Mouse (Mus musculus): ENCODE measurements around the gene Rps6ka2. TPM values are rescaled to one million over a fixed set of nuclear protein-coding genes. Genes with fewer than 3 reads are reported as not detected.

Gene Rps6ka2
- total RNA-seq, 1 experiment: 16.2 TPM

GRCm38 (mm10) chr17:7168961-7169626, 821 bp upstream of the Rps6ka2 start:
- no peaks in the 10 kb centered on the region for H3K9me3 ChIP-seq (ENCODE audit: control insufficient read depth, insufficient read depth, low read depth, low read length)
- peak overlapping the region; percentile 14; the same call in 1 of the 2 replicates for H3K9ac ChIP-seq (ENCODE audit: insufficient read depth, low read depth, low read length, poor library complexity, severe bottlenecking)
- TF ChIP-seq CHD2 (IDR thresholded peaks at IDR 0.05; ENCODE audit: low read depth, low read length) (no peak), ZNF384 (IDR thresholded peaks at IDR 0.05; ENCODE audit: low read depth, low read length) (no peak), ZC3H11A (IDR thresholded peaks at IDR 0.05; ENCODE audit: borderline replicate concordance, low read depth, low read length) (no peak), HCFC1 (IDR thresholded peaks at IDR 0.05; ENCODE audit: borderline replicate concordance, insufficient read depth, low read length) (no peak), MAFK (IDR thresholded peaks at IDR 0.05; ENCODE audit: insufficient read depth, low read depth, low read length) (no peak)
- H3K27ac ChIP-seq (ENCODE audit: insufficient read depth, low read depth, low read length, poor library complexity, severe bottlenecking): no peak overlapping the region
- H3K4me3 ChIP-seq (ENCODE audit: insufficient read depth in 1 of 2, low read depth in 1 of 2, low read length in 2 of 2, poor library complexity in 1 of 2, severe bottlenecking in 1 of 2): peak overlapping the region; percentile 26 to 70
- no peaks in the 10 kb centered on the region for H3K36me3 ChIP-seq (ENCODE audit: control insufficient read depth, insufficient read depth, low read length, poor library complexity, severe bottlenecking)
- in situ Hi-C loops (cut with MboI; ENCODE audit: low sequenced_read_pairs in 2 of 2, unreplicated experiment in 2 of 2): no loop called here
- H3K4me1 ChIP-seq (ENCODE audit: control insufficient read depth in 2 of 2, insufficient read depth in 2 of 2, low read length in 2 of 2, poor library complexity in 1 of 2): peaks cover 0 to 4% of the 10 kb centered on the region in 2 experiments; a peak in 1 of 4 replicates
- no peak for DNase-seq (ENCODE audit: low read depth, low spot score)

GRCm38 (mm10) chr17:7170304-7171295, 685 bp downstream of the Rps6ka2 start:
- Histone ChIP-seq H3K36me3 (ENCODE audit: control insufficient read depth, insufficient read depth, low read length, poor library complexity, severe bottlenecking) (no peaks in the 10 kb centered on the region), H3K4me3 (ENCODE audit: insufficient read depth in 1 of 2, low read depth in 1 of 2, low read length in 2 of 2, poor library complexity in 1 of 2, severe bottlenecking in 1 of 2) (peak overlapping the region; percentile 77 to 94), H3K9ac (ENCODE audit: insufficient read depth, low read depth, low read length, poor library complexity, severe bottlenecking) (peak overlapping the region; percentile 73), H3K9me3 (ENCODE audit: control insufficient read depth, insufficient read depth, low read depth, low read length) (no peaks in the 10 kb centered on the region), H3K4me1 (ENCODE audit: control insufficient read depth in 2 of 2, insufficient read depth in 2 of 2, low read length in 2 of 2, poor library complexity in 1 of 2) (peaks cover 0 to 2% of the 10 kb centered on the region in 2 experiments; a peak in 1 of 4 replicates), H3K27ac (ENCODE audit: insufficient read depth, low read depth, low read length, poor library complexity, severe bottlenecking) (no peak overlapping the region)
- no peak for TF ChIP-seq MAFK (IDR thresholded peaks at IDR 0.05; ENCODE audit: insufficient read depth, low read depth, low read length)
- 0 out of 2 replicates have a peak, but pooled peaks have one; percentile 10 for TF ChIP-seq HCFC1 (IDR thresholded peaks at IDR 0.05; ENCODE audit: borderline replicate concordance, insufficient read depth, low read length)
- DNase-seq (ENCODE audit: low read depth, low spot score): peak; percentile 24
- in situ Hi-C loops (cut with MboI; ENCODE audit: low sequenced_read_pairs in 2 of 2, unreplicated experiment in 2 of 2): no loop called here

DNA sequence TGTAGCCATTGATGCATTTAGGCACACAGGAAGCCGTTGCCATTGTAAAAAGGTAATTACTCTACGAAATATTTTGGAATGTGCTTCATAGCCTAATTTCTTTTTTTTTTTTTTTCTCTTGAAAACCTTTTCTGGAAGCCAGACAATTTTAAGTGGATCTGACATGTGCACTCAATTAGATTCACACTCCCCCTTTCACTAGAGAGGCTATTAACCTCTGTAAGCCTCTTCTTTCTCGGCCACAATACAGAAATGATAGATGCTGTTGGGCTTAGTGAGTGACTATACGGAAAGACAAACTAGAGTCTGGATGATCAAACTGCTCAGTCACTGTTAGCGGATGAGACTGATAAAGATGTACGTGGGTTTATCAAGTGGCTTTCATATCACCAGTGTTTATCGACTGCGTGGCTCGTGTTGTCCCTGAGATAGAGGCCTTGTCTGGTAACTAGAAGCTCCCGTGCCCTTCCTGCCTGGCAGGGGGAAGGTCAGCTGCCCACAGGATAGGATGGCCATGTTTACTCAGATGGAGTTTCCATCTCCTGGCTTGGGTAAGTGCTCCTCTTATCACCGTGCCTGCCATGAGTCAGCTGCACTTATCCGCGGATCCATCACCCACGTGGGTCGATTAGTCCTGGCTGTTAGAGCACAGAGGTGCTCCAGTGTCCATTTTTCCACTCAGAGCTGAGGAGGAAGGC, 3.6 kb downstream of the Rps6ka2 start:
- Histone ChIP-seq H3K4me1 (ENCODE audit: control insufficient read depth in 2 of 2, insufficient read depth in 2 of 2, low read length in 2 of 2, poor library complexity in 1 of 2) (peaks cover 0 to 2% of the 10 kb centered on the region in 2 experiments; a peak in 1 of 4 replicates), H3K27ac (ENCODE audit: insufficient read depth, low read depth, low read length, poor library complexity, severe bottlenecking) (no peak overlapping the region), H3K9me3 (ENCODE audit: control insufficient read depth, insufficient read depth, low read depth, low read length) (no peaks in the 10 kb centered on the region), H3K36me3 (ENCODE audit: control insufficient read depth, insufficient read depth, low read length, poor library complexity, severe bottlenecking) (no peaks in the 10 kb centered on the region), H3K9ac (ENCODE audit: insufficient read depth, low read depth, low read length, poor library complexity, severe bottlenecking) (no peak overlapping the region), H3K4me3 (ENCODE audit: insufficient read depth in 1 of 2, low read depth in 1 of 2, low read length in 2 of 2, poor library complexity in 1 of 2, severe bottlenecking in 1 of 2) (no peak overlapping the region)
- in situ Hi-C loops (cut with MboI; ENCODE audit: low sequenced_read_pairs in 2 of 2, unreplicated experiment in 2 of 2): no loop called here
- no peak for DNase-seq (ENCODE audit: low read depth, low spot score)
- no peak for TF ChIP-seq MAFK (IDR thresholded peaks at IDR 0.05; ENCODE audit: insufficient read depth, low read depth, low read length)
- no peak for TF ChIP-seq ZC3H11A (IDR thresholded peaks at IDR 0.05; ENCODE audit: borderline replicate concordance, low read depth, low read length)
- no peak for TF ChIP-seq CHD2 (IDR thresholded peaks at IDR 0.05; ENCODE audit: low read depth, low read length)
- TF ChIP-seq ZNF384 (IDR thresholded peaks at IDR 0.05; ENCODE audit: low read depth, low read length): no peak
- no peak for TF ChIP-seq HCFC1 (IDR thresholded peaks at IDR 0.05; ENCODE audit: borderline replicate concordance, insufficient read depth, low read length)

- TF ChIP-seq HCFC1 (IDR thresholded peaks at IDR 0.05; ENCODE audit: borderline replicate concordance, insufficient read depth, low read length) (no peak), CHD2 (IDR thresholded peaks at IDR 0.05; ENCODE audit: low read depth, low read length) (no peak), ZC3H11A (IDR thresholded peaks at IDR 0.05; ENCODE audit: borderline replicate concordance, low read depth, low read length) (no peak), ZNF384 (IDR thresholded peaks at IDR 0.05; ENCODE audit: low read depth, low read length) (no peak), MAFK (IDR thresholded peaks at IDR 0.05; ENCODE audit: insufficient read depth, low read depth, low read length) (no peak)
- Histone ChIP-seq H3K9ac (ENCODE audit: insufficient read depth, low read depth, low read length, poor library complexity, severe bottlenecking) (no peak overlapping the region), H3K4me3 (ENCODE audit: insufficient read depth in 1 of 2, low read depth in 1 of 2, low read length in 2 of 2, poor library complexity in 1 of 2, severe bottlenecking in 1 of 2) (no peak overlapping the region), H3K4me1 (ENCODE audit: control insufficient read depth in 2 of 2, insufficient read depth in 2 of 2, low read length in 2 of 2, poor library complexity in 1 of 2) (no peaks in the 10 kb centered on the region; a peak in 1 of 4 replicates), H3K36me3 (ENCODE audit: control insufficient read depth, insufficient read depth, low read length, poor library complexity, severe bottlenecking) (no peaks in the 10 kb centered on the region), H3K9me3 (ENCODE audit: control insufficient read depth, insufficient read depth, low read depth, low read length) (no peaks in the 10 kb centered on the region), H3K27ac (ENCODE audit: insufficient read depth, low read depth, low read length, poor library complexity, severe bottlenecking) (no peak overlapping the region)
- in situ Hi-C loops (cut with MboI; ENCODE audit: low sequenced_read_pairs in 2 of 2, unreplicated experiment in 2 of 2): no loop called here
- DNase-seq (ENCODE audit: low read depth, low spot score): no peak
Observed at GRCm38 (mm10) chr17:7175293-7175692, 5.4 kb downstream of the Rps6ka2 start.
